Mouse (Mus musculus) cerebellum, adult 2 months (tissue): Measurements from ENCODE around the gene Mtap. TPM values are rescaled to one million over a fixed set of nuclear protein-coding genes. Genes with fewer than 3 reads are reported as not detected.
A peak's percentile ranks its signal among the peaks of the same experiment; 100 is the strongest.

Source experiments
- DNase-seq, 2 experiments: peaks; one replicate each; pipeline ENCODE4 v3.0.0; 2021
- H3K27ac ChIP-seq: fragments of 200-500 bp; 2 replicates; pipeline ENCODE4 v1.5.1; 2012; ENCODE audit warnings: low read length, control low read depth, inconsistent platforms; ENCODE audit not compliant: insufficient read depth
- H3K27me3 ChIP-seq: fragments of 200-500 bp; 2 replicates; pipeline ENCODE4 v1.6.1; 2012; ENCODE audit warnings: inconsistent platforms, mild to moderate bottlenecking, low read length, moderate library complexity; ENCODE audit not compliant: control insufficient read depth, insufficient read depth
- H3K4me1 ChIP-seq: fragments of 200-500 bp; 2 replicates; pipeline ENCODE4 v1.6.1; 2011; ENCODE audit warnings: low read length; ENCODE audit not compliant: control insufficient read depth, insufficient read depth
- H3K4me3 ChIP-seq: fragments of 200-500 bp; replicated peaks from 2 replicates; pipeline ENCODE3; 2011; ENCODE audit warnings: mild to moderate bottlenecking, low read depth, low read length, control low read depth; ENCODE audit not compliant: insufficient read depth
- CTCF ChIP-seq: fragments of 200-500 bp; IDR thresholded peaks from 2 replicates; pipeline ENCODE4 v1.5.1; 2011; ENCODE audit warnings: low read depth, mild to moderate bottlenecking, control low read depth, low read length, moderate library complexity, borderline replicate concordance; ENCODE audit not compliant: insufficient read depth
- POLR2A ChIP-seq: fragments of 200-500 bp; IDR thresholded peaks from 2 replicates; pipeline ENCODE4 v1.6.1; 2011; ENCODE audit warnings: low read length, control low read depth, borderline replicate concordance; ENCODE audit not compliant: insufficient read depth
- WGBS: fragments of 180-500 bp; shearing (Covaris S2); methylation state at CpG from one replicate; pipeline ENCODE4 v1.1.7; 2018; 5-methylcytosine and 5-hydroxymethylcytosine counted together
- polyA plus RNA-seq: library from polyadenylated mRNA; depleted of rRNA; stranded (reverse); fragments of >200 nt; gene quantifications from 2 replicates; pipeline ENCODE4 v1.2.3, GENCODE M21; 2012

Mtap gene
- polyA plus RNA-seq, 1 experiment = 12.6 TPM

DNA sequence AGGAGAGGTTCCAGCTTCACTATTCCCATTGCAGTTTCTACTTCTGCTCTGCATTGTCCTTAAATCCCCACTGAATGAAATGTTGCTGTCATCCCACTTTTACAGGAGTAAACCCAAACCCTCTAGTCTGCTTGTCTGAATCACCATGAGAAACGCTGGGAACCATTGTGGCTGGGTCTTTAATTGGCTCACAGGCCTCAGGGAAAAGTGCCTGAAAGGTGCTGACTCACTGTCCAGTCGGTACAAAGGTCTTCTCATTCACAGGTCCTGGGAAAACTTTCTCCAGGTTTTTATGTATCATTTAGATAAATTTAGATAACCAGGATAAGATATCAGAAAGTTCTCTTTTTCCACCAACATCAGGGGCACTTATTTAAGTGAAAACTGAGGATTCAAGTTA lies 31.4 kb upstream of the Mtap start:
- no peaks in the 10 kb centered on the region for H3K4me1 ChIP-seq
- 57% methylated on average over 2 of the region's 2 CpGs for whole genome bisulfite sequencing
- no peak for DNase-seq

DNA sequence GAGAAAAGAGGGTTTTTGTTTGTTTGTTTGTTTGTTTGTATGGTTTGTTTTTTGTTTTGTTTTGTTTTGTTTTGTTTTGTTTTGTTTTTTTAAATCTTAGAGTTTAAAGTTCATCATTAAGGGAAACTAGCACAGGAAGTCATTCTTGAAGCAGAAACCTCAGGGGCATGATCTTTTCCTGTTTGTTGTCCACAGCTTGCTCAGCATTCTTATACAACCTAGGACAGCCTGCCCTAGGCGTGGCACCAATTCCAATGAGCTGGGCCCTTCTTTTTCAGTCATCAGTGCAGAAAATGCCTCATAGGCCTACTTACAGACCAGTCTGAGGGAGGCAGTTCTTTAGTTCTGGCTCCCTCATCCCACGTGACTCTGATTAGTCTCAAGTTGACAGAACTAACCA lies 30.4 kb upstream of the Mtap start:
- Histone ChIP-seq H3K27ac (no peak overlapping the region), H3K4me3 (no peak overlapping the region), H3K27me3 (no peaks in the 10 kb centered on the region; the same call in 1 of the 2 replicates), H3K4me1 (no peaks in the 10 kb centered on the region)
- WGBS = 83% methylated on average over 2 of the region's 2 CpGs
- DNase-seq = no peak
- TF ChIP-seq CTCF (no peak), POLR2A (no peak)

More for the DNA sequence above, 31.4 kb upstream of the Mtap start:
- TF ChIP-seq POLR2A (no peak), CTCF (no peak)
- Histone ChIP-seq H3K27me3 (no peaks in the 10 kb centered on the region; the same call in 1 of the 2 replicates), H3K27ac (no peak overlapping the region), H3K4me3 (no peak overlapping the region)

DNA sequence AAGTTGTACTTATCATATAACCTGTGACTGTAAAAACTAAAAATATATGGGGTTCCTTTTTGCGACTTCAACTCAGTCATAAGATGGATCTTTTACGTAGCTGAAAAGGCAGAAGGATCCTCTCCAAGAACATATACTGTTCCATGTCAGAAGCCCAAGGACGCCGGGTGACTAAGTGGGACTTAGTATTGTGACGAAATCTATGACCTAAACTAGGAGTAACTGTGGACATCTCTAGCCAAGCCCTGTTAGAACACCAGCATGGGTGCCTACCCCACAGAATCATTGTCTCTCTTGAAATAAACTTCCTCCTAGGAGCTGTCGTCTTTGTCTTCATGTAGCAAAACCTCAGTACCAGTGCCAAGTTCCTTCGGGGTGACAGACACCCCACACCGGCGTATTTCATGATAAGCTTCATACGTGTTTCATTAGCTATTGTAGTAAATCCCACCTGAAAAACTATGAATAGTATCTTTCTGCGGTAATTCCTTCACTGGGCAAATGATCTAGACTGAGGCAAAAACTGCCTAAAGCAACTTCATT lies 24.7 kb upstream of the Mtap start:
- H3K27ac ChIP-seq = no peak overlapping the region
- no peak overlapping the region for H3K4me3 ChIP-seq
- TF ChIP-seq CTCF (no peak), POLR2A (no peak)
- H3K27me3 ChIP-seq = no peaks in the 10 kb centered on the region
- no peaks in the 10 kb centered on the region for H3K4me1 ChIP-seq
- 85% methylated on average over 11 of the region's 11 CpGs for WGBS
- DNase-seq = no peak

DNA sequence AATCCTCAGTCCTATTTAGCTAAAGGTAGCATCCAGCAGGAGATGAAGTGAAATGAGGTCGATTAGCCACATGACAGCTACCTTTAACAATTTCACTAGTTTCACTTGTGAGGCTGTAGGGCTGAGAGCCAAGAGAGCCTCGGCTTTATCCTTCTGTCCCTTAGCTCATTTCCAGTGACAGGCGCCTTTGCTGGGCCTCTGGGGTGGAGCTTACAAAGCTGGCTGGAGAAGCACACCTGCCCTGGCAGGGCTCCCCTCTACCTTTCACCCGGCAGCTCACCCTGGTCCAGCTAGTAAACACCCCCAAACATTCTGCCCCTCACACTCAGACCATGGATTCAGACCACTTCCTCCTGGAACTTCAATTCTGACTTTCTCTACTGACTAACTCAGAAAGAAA lies 24.1 kb upstream of the Mtap start:
- WGBS = 13% methylated on average over 4 of the region's 4 CpGs
- Histone ChIP-seq H3K27me3 (no peaks in the 10 kb centered on the region), H3K4me3 (no peak overlapping the region), H3K4me1 (no peaks in the 10 kb centered on the region), H3K27ac (no peak overlapping the region)
- TF ChIP-seq POLR2A (no peak), CTCF (no peak)
- DNase-seq = peak in 1 of 2 experiments; percentile 17

DNA sequence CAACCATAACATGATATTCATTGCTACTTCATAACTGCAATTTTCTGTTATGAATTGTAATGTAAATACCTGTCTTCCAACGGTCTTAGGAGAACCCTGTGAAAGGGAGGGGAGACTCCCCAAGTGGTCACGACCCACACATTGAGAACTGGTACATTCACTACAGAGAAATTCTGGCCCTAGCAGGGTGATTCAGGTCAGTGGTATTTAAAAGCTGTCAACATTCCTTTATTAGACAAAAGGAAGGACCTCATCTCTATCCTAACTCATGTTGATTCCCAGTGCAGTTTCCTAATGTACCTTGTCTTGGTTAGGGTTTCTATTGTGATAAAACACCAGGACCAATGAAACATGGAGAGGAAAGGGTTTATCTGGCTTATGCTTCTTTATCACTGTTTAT lies 20.9 kb upstream of the Mtap start:
- no peaks in the 10 kb centered on the region for H3K27me3 ChIP-seq
- no peak for DNase-seq
- TF ChIP-seq POLR2A = no peak
- no peak for TF ChIP-seq CTCF
- H3K27ac ChIP-seq = no peak overlapping the region
- H3K4me3 ChIP-seq = no peak overlapping the region
- no peaks in the 10 kb centered on the region for H3K4me1 ChIP-seq
- WGBS = 73% methylated on average over 2 of the region's 2 CpGs

DNA sequence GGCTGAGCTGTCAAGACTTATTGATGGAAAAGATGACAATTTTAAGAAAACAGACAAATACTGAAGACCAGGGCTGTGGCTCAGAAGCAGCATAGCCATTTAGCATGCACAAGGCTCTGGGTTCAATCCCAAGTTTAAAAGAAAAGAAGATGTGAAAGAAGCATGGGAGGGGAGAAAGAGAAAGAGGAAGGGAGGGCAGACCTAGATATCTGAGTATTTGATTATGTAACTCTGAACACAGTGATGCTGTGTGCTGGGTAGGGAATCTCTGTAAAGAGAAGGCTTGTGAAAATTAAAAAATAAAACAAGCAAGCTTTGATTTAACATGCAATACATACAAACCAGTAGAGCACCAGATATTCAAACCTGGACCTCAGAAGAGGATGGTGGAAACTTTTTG lies 17.0 kb upstream of the Mtap start:
- Histone ChIP-seq H3K27ac (no peak overlapping the region), H3K4me3 (no peak overlapping the region), H3K4me1 (no peaks in the 10 kb centered on the region), H3K27me3 (no peaks in the 10 kb centered on the region)
- TF ChIP-seq CTCF (no peak), POLR2A (no peak)
- no peak for DNase-seq

DNA sequence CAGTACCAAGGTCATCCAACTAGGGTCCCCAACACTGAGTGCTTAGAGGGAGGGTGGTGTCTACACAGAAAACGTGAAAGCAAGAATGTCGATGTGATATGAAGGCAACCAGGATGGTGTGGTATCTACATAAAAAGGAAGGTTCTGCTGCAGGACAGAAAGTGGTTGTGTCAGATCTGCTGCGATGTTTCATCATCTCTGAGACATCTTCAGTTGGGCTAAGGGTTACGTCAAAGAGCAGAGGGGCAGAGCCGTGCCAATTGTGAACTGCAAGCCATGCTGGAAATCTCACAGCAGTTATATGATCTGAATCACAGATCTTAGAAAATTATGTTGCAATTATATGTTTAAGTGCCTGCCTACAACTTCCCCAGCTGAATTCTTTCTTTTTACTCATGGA lies 16.6 kb upstream of the Mtap start:
- TF ChIP-seq CTCF (no peak), POLR2A (no peak)

DNA sequence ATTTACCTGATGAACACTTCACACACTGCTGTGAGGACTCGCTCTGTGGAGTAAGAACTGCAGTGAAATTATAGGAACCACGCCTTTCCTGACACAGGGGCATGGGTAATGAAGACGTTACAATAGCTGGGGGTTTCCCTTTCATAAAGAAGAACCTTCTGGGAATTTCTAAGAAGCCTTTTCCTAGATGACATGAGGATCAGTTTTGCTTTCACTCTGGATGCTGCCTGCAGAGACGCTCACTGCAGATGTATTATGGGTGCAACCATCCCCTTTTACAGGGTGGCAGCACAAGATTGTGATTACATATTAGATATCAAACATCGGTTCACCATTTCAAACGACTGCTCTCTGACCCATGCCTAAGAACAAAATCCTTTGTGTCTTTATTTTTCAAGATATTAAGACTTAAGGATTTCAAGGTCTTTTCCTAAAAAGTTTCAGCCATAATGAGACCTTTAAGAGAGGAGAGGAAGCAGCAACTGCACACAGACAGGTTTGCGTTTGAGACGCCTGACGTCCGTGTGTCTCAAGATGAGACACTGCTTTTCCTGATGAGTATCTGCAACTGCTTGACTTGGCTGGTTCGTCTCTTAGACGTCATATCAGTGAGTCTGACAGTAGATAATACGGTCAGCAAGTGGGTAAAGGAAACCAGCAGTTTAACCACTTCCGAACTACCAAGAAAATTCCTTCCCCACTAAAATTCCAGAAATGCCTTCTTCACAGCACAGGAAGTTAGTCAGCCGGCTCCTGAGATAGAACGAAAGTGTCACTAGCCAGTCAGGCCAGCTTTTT lies 13.3 kb upstream of the Mtap start:
- TF ChIP-seq POLR2A = no peak
- TF ChIP-seq CTCF = no peak
- 80% methylated on average over 16 of the region's 16 CpGs for WGBS
- no peak overlapping the region for H3K4me3 ChIP-seq
- no peak overlapping the region for H3K27ac ChIP-seq
- H3K27me3 ChIP-seq = no peaks in the 10 kb centered on the region
- DNase-seq = no peak
- H3K4me1 ChIP-seq = no peaks in the 10 kb centered on the region

More for the DNA sequence above, 16.6 kb upstream of the Mtap start:
- no peak for DNase-seq
- no peak overlapping the region for H3K27ac ChIP-seq
- H3K4me1 ChIP-seq = no peaks in the 10 kb centered on the region
- no peaks in the 10 kb centered on the region for H3K27me3 ChIP-seq
- H3K4me3 ChIP-seq = no peak overlapping the region
- 92% methylated on average over 5 of the region's 5 CpGs for WGBS
